Mouse (Mus musculus) myocyte (in vitro differentiated cells): ENCODE data around the gene Klk7.

Source experiments
- MAX ChIP-seq: IDR thresholded peaks from one replicate; pipeline ENCODE4 v1.6.1; 2011; ENCODE audit warnings: low read depth, mild to moderate bottlenecking, control low read depth
- POLR2A ChIP-seq: IDR thresholded peaks from one replicate; pipeline ENCODE4 v1.6.1; 2011; ENCODE audit warnings: low read depth, mild to moderate bottlenecking, control low read depth, moderate library complexity; ENCODE audit not compliant: insufficient read length

- TF ChIP-seq POLR2A (no peak), MAX (no peak)
These were observed 28.5 kb upstream of the Klk7 start for GRCm38 (mm10) chr7:43782275-43783265.
